Mouse (Mus musculus): ENCODE data around the gene Hrh1. TPM values are rescaled to one million over a fixed set of nuclear protein-coding genes. Genes with fewer than 3 reads are reported as not detected.
"Not testable (repeated sequence)": the region's sequence is repeated elsewhere in the genome, so short reads cannot be mapped to it uniquely, and the experiment has no call there.

Hrh1 gene
- total RNA-seq, 2 experiments from 2014 or later = 0.33 to 0.35 TPM

- intact Hi-C loops (cut with DNase I) = loop anchor here (5.0 kb wide), 1 partner anchor 109 kb away; no protein-coding TSS in a partner anchor
- DNase-seq = peak in 1 of 2 experiments; percentile 24
These were observed 58.7 kb downstream of the Hrh1 start for GRCm38 (mm10) chr6:114456255-114457042.

GRCm38 (mm10) chr6:114457299-114457698 is 59.6 kb downstream of the Hrh1 start:
- intact Hi-C loops (cut with DNase I) = loop anchor here (5.0 kb wide), 1 partner anchor 110 kb away; no protein-coding TSS in a partner anchor
- DNase-seq = no peak

GRCm38 (mm10) chr6:114458191-114458590 is 60.5 kb downstream of the Hrh1 start:
- no peak for DNase-seq
- intact Hi-C loops (cut with DNase I) = loop anchor here (5.0 kb wide), 1 partner anchor 111 kb away; no protein-coding TSS in a partner anchor

- no peak for DNase-seq
- intact Hi-C loops (cut with DNase I) = loop anchor here (5.0 kb wide), 2 partner anchors 113 to 242 kb away; no protein-coding TSS in a partner anchor
These were observed 62.2 kb downstream of the Hrh1 start for GRCm38 (mm10) chr6:114459969-114460368.

- no peak for DNase-seq
- intact Hi-C loops (cut with DNase I) = loop anchor here (5.0 kb wide), 1 partner anchor 241 kb away; no protein-coding TSS in a partner anchor
These were observed 63.8 kb downstream of the Hrh1 start for GRCm38 (mm10) chr6:114461536-114461935.

- peak in 1 of 2 experiments; percentile 21 for DNase-seq
- intact Hi-C loops (cut with DNase I) = loop anchor here (5.0 kb wide), 1 partner anchor 240 kb away; no protein-coding TSS in a partner anchor
These were observed 65.0 kb downstream of the Hrh1 start for GRCm38 (mm10) chr6:114462747-114463146.

DNA sequence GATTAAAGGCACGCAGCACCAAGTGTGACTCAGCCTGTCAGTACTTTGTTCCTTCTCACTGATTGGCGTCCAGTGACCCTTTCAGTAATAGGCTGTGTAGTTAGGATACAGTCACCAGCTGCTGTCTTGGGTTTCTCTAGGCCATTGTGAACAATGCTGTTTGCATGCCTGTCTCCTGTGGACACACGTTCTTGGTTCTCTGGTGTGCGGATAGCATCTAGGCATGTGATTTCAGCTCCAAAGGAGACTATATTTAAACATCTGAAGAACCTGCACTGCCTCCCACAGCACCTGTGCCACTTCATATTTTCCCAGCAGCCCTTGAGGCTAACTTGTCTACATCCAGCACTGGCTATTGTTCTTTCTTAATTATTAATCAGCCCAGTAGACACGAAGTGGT is 75.8 kb downstream of the Hrh1 start:
- no peak for DNase-seq
- intact Hi-C loops (cut with DNase I) = no loop called here

DNA sequence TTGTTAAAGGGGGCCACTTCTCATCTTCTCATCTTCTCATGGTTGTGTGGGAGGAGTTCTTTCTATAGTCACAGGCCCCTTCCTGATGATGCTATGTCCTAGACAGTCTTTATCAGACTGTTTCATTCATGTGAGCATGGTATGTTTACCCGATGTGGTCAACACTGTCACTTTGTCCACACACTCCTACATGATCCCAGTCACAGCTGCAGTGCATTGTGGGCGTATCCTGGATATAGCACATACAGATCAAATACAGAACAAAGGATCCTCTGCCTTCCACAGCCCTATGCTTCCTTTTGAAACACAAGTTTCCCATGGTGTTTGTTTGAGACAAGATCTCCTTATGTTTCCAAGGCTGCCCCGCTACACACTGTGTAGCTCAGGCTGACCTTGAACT is 76.3 kb downstream of the Hrh1 start:
- DNase-seq = no peak
- intact Hi-C loops (cut with DNase I) = no loop called here

GRCm38 (mm10) chr6:114474911-114475310 is 77.2 kb downstream of the Hrh1 start:
- intact Hi-C loops (cut with DNase I) = no loop called here
- no peak for DNase-seq

- intact Hi-C loops (cut with DNase I) = no loop called here
- peak; percentile 69 to 75 for DNase-seq
These were observed 81.0 kb downstream of the Hrh1 start for GRCm38 (mm10) chr6:114478771-114479170.

- intact Hi-C loops (cut with DNase I) = no loop called here
- no peak for DNase-seq
These were observed 82.1 kb downstream of the Hrh1 start for GRCm38 (mm10) chr6:114479644-114480410.

DNA sequence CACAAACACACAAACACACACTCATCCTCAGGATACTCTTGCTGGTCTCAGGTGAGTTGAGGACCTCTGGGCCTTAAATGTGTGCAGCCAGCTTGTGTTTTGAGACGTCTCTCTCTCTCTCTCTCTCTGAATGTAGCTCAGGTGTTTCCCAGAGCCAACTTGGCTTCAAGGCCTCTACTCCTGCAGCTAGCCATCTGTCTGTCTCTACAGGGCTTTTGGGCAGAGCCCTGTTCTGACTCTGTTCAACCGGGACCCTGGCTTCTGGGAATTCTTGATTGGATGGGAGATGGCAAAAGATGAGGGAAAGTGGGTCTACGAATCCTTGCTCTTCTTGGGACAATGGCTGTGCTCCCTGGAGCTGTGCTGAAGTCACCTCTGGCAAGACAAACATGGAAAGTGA is 91.6 kb downstream of the Hrh1 start:
- intact Hi-C loops (cut with DNase I) = no loop called here
- DNase-seq = no peak

- intact Hi-C loops (cut with DNase I); DNase-seq: not testable (repeated sequence)
These were observed 94.9 kb downstream of the Hrh1 start for GRCm38 (mm10) chr6:114492588-114492987.

DNA sequence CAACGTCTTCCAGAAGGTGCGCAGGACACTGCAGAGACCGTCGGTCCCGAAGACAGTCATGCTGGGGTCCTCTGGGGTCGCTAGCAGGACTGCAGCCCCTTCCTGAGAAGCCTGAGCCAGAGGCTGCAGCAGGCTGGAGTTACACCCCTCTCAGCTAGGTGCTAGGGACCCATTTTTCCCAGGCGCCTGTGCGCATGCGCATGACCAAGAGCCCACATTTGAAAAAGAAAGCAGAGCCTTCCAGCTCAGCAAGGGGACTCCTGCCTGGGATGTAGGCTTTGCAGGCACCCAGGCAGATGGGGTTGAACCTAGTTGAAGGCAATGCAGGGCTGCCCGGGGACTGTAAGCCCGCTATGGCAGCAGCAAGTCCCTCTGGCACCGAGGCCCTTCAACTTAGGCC is 97.3 kb downstream of the Hrh1 start:
- DNase-seq; intact Hi-C loops (cut with DNase I): not testable (repeated sequence)

DNA sequence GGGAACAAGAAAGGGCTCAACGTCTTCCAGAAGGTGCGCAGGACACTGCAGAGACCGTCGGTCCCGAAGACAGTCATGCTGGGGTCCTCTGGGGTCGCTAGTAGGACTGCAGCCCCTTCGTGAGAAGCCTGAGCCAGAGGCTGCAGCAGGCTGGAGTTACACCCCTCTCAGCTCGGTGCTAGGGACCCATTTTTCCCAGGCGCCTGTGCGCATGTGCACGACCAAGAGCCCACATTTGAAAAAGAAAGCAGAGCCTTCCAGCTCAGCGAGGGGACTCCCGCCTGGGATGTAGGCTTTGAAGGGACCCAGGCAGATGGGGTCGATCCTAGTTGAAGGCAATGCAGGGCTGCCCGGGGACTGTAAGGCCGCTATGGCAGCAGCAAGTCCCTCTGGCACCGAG is 116.3 kb downstream of the Hrh1 start:
- DNase-seq; intact Hi-C loops (cut with DNase I): not testable (repeated sequence)

- DNase-seq; intact Hi-C loops (cut with DNase I): not testable (repeated sequence)
These were observed 131.0 kb downstream of the Hrh1 start for GRCm38 (mm10) chr6:114528709-114529108.

Other genes starting within 250 kb of the Hrh1 start
- under 1 TPM; 0.20 to 0.54 TPM for gene Slc6a1, start 115.3 kb upstream of the Hrh1 start, total RNA-seq (2021)
- gene Atg7, start 245.2 kb downstream of the Hrh1 start, total RNA-seq (2021) = 1 to 10 TPM; 8.2 to 8.6 TPM